Mouse (Mus musculus) frontal cortex, postnatal 14 days (tissue): ENCODE data around the gene Fxyd6.
A peak's percentile ranks its signal among the peaks of the same experiment; 100 is the strongest.

Experiments
- DNase-seq, 2 experiments: peaks; one replicate each; pipeline ENCODE4 v3.0.0; 2022; ENCODE audit warnings: low spot score in 2 of 2

Fxyd6 gene

DNA sequence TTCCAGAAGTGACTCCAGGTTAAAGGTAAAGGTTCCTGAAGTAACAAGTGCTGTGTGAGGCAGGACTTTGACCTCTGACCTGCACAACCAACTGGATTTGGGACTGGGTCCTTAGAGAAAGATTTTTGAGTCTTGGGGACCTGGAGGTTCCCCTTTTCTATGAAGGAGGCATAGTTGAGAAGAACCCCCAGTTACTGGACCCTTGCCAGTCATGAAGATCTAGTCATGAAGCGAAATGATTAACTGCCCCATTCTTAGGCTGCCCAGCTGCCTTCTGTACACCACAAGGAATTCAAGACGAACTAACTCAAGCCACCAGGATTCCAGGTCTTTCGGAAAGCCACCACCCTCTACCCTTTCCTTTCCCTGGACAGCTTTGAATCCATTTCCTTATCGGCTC lies 6.4 kb downstream of the Fxyd6 start:
- DNase-seq, result no peak

DNA sequence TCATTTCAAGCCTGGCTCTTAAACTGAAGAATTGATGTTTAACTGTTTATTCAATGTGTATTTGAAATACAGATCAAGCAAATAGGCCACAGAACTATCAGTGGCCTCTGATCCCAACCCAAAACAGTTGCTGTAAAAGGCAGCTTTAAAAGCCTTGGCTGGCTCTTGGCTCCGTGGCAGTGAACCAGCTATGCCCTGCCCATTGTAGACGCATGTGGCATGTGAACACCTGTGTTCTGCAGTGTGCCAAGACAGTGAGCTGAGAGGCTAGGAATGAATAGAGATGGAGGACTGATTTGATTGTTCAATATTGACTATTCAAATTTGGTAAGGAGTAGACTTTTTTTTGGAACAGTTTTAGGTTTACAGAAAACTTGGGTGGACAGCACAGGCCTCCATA lies 6.9 kb downstream of the Fxyd6 start:
- no peak for DNase-seq

DNA sequence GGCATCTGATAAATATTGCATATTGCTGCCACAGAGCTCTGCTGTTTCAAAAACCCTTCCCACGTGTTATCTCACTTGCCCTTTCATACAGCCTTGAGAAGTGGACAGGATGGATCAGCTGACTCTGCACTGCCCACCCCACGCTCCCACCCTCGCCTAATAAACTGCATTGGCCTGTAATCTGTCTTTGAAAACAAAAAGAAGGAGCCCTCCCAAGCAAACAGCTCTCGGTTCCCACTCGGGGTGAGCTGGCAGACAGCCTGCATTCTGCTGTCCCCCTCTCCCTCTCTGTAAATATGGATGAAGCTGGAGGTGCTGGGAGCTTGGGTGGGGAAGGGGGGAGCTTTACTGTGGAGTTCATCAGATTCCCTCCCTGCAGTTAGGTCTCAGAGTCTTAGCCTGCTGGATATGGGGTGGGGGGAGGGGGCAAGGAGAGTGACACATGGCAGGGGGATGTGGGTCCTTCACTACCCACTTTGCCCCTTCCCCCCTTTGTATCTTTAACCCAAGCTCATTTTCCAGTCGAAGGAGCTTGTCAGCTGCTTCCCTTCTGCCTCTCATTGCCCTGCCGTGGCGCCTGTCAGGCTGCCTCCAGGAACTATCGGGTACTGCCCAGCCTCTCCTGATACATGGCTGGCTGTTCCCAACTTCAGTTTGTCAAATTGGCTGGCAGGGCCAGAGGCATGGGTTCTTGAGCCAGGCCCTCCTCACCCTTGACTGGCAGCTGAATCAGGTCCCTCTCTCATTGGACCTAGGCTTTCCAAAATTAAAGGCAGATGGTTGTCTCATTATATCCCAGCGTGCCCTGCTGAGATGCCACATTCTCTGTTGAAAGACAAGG lies 10.6 kb downstream of the Fxyd6 start:
- DNase-seq, result no peak

DNA sequence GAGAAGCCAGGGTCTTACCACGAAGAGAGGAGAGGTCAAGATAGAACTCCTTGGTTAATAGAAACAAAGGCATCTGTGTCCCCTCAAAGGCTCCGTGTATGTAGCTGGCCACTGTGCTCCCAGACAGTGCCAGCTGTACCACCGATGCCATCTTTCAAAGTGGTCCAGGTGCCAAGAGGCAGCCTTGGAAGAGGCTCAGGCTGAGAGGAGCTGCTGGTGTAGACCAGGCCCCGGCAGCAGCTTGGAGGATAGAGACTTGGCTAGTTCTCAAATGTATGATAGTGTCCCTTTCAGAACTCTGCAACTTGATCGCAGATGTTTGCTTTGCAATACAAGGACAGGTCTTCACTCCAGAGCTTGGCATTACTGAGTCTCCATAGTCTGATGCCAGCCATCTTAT lies 12.4 kb downstream of the Fxyd6 start:
- peak in 1 of 2 experiments; percentile 37 for DNase-seq

DNA sequence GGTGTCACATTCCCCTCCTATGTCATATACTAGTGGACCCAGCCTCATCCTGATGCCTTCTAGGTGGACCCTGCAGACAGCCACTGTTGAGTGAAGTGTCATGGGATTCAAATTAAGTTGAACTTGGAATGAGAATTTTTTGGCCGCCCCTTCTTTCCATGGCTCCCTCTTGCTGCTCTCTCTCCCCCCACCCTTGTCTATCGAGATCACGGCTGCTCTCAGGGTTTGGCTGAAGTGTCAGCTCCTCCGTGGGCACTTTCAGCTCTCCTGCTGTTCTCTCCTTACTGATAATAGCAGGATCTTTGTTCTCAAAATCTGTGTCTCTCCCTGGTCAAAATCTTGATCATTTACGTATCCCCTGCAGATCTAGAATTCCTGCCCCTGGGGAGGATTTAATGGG lies 12.8 kb downstream of the Fxyd6 start:
- DNase-seq, result no peak

DNA sequence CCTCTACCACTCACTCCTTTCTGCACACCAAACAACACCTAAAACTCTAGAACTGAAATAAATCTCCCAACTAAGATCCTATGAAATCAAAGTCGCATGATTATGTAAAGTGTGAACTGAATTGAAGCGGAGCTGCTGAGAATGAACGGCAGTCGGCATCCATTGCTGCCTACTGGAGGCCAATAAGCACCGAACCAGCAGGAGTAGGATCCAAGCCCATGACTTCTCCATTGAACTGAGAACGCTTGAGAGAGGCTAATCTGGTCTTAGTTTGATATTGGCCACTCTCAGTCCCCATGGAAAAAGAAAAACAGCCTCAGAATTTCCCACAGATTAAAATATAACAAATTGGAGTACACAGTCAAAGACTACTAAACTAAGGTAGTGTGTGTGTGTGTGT lies 13.9 kb downstream of the Fxyd6 start:
- DNase-seq, result no peak

DNA sequence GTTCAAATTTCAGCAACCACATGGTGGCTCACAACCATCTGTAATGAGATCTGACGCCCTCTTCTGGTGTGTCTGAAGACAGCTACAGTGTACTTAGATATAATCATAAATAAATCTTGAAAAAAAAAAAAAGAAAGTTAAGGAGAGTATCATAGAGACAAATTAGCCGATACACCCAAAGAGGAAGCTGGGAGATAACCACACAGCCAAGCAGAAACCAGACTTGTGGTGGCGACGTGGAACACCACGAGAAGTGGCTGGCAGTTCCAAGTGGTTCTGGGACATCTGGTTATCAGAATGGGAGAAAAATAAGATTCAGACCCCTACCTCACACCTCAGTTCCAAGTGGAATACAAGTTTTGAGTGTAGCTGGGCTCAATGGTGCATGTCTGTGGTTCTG lies 16.7 kb downstream of the Fxyd6 start:
- DNase-seq, result no peak

DNA sequence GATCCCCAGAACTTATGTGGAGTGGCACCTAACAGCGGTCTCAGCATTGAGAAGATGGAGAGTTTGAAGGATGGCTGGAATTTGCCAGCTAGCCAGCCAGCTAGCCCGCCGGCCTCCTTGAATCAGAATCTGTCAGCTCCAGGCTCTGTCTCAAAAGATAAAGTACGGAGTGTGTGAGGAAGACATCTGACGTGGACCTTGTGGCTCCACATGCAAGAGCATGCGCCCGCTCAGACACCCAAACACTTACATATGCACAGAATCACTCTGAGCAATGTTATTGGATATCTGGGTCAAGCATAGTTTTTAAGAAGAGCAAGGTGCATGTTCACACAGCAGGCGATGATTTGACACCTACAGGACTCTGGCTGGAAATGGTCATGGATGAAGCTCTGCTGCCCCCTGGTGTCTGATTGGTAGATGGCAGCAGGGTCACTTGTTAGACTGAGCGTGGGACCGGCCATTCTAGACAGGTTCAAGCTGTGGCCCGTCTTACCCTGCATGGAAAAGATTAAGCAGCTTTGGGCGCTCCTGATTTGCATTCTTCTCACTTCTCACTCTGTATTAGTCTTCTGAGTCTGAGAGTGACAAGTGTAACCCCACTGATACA lies 18.5 kb downstream of the Fxyd6 start:
- DNase-seq, result peak; percentile 75 to 86

DNA sequence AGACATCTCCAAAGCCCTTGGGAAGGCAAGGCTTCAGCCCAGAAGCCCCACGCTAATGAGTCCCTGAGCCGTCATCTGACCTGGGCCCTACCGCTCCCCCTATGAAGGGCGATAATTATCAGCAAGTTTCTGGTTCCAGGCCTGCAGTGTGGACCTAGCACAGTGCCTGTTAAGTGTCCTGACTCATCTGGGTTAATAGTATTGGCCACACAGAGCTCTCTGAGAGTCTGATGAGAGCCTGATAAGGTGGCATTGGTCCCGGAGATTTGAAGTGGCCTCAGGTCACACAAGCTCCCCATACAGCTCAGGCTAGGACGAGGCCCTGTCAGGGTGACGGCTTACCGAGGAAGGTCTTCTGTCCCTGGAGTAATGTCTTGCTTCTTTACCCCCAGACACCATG lies 19.6 kb downstream of the Fxyd6 start:
- DNase-seq, result no peak

DNA sequence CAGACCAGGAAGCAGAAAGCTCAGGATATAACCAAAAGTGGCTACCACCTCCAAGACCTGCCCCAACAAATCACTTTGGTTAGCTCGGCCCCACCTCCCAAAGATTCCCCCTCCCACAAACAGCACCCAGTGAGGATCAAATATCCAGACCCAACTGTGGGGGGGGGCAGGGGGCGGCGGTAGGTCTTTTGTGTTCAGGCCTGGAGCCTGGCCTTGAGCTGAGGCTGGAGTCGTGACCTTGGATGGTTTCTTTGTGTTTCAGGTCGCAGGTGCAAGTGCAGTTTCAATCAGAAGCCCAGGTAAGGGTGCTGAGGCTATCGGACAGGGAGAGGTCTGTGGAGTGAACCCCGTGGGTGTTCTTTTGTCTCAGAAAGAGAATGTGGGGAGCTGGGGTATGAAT lies 21.3 kb downstream of the Fxyd6 start:
- DNase-seq, result no peak

DNA sequence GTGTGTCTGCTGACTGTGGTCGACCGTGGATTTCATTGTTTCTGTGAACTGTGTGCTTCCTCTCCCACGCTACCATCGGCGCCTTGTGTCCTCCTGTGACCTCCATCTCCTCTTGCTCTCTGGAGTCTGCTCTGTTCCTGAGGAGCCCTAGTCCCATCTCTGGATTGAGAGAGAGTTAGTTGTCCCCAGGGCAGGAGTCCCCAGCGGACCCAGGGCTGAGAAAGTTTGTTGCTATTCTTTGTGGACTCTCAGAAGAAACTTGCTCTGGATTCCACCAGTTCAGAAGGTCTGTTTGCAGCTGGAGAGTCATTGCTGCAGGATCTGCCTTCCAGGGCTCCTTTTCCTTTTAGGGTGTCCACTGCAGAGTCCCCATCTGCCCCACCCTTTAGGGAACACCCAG lies 25.2 kb downstream of the Fxyd6 start:
- DNase-seq, result no peak

DNA sequence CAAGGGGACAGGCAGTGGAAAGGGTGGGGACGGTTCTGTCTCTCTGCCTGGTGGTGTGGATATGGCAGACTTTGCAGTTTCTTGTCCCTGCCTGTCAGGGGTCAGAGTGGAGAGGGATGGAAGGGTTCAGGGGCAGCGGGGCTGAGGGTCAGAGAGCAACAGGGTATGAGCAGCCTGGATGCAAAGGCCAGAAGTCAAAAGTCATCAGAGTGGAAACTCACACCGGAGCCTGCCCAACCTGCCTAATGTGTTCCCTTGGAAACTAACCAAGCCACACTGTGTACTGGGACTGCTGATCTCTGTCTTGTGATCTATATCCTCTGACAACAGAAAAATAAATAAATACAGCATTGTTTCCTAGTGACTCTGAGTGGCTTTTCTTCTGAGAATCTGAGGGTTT lies 25.8 kb downstream of the Fxyd6 start:
- no peak for DNase-seq

DNA sequence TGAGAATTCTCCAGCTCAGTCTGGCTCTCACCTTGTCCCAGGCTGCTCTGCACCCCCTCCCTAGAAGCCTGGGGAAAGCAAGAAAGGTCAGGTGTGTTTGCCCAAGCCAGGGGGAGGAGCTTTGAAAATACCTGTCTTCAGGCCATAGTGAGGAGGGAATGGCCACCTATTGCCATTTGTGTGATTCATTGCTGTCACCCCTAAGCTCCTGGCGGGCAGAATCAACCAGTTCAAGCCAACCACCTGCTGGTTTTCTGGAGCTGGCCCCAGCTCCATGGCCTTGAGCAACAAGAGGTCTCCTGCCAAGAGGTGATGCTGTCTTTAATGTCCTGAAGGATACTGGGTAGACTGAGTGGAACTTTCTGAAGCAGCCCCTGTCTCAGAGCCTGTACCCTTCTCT lies 28.4 kb downstream of the Fxyd6 start:
- DNase-seq, result no peak

DNA sequence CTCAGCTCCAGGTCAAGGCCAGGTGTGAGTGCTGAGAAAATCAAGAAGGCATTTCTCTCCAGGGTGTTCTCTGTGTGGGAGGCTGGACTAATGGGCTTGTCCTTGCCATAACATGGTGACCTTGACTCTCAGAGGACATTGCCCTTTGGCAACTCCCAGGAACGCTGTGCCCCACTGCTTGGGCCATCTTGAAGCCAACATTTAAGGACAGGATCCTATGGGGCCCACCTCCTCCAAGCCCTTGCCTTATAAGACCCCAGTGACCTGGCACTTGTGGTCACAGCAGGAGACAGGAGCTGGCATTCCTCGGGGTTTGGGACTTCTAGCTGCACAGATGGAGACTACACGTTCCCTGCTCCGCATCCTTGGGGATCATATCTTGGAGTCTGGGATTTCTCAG lies 29.4 kb downstream of the Fxyd6 start, which contains the start of gene Fxyd2:
Gene Fxyd2 (plus strand): TSS at position 236 of the 400 bp plus-strand sequence.
- no peak for DNase-seq

DNA sequence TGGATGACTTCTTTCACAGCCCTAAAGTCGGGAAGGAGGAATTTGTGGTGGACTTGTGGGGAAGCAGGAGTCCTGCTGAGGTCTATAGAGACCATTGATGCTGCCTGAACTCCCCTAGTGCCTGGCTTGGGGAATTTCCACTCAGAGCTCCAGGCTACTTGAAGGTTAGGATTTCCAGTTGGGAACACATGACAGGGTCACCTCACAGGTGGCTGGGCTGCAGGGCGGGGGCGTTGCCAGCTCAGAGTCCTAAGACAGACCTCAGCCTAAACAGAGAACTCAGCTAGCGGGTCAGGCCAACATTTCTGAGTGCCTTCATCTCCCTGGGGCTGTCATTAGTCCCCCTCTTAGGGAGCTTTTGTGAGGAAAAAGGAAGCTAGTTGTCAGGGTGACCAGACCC lies 31.9 kb downstream of the Fxyd6 start:
- DNase-seq, result no peak

DNA sequence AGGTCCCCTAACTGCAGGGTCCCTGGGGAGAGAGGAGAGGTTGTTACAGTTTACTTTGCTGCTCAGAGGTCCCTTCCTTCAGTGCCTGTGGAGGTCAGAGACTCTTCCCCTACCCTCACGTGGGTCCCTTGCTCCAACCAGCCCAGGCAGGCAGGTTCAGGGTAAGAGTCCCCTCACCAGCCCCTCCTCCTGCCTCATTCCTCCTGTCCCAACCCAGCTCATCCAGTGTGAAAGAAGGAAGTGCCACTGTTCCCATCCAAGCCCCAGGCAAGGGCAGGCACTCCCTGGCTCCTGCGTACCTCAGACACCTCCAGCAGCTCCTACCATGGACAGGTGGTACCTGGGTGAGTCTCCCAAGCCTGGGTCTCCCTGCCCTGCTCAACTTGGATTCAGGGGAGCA lies 33.0 kb downstream of the Fxyd6 start:
- DNase-seq, result no peak

DNA sequence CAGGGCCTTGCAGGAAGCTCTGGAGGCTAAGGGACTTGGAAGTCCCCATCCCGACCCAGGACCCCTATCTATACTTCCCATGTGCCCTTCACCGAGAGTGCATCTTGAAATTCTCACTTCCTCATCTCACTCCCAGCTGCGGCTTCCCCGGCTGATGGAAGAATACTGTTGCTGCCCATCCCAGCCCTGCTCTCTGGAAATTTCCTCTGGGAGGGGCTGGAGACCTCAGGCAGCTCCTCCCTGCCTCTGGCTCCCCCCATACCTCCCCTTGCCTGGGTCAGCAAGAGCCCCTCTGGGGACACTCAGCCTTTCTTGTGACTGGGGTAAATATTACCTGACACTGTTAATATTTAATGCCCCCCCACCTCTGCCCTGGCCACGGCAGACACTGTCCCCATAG lies 35.7 kb downstream of the Fxyd6 start:
- DNase-seq, result no peak

DNA sequence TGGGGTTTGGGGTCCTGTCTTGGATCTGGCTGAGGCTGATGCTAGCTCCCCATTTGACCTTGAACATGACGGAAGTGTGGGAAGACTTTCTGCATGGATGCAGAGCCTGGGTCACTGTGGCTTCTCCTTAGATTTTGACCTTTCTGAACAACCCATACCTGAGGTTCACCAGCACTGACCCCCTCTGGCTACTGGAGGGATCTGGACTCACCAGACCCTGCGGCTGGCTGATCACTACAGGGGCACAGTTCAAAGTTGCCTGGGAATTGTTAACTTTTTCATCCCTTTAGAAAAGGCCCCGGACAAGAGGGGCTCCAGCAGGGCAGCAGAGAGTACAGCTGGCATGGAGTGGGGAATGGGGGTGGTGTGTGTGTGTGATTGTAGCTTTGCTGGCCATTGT lies 36.8 kb downstream of the Fxyd6 start:
- no peak for DNase-seq

DNA sequence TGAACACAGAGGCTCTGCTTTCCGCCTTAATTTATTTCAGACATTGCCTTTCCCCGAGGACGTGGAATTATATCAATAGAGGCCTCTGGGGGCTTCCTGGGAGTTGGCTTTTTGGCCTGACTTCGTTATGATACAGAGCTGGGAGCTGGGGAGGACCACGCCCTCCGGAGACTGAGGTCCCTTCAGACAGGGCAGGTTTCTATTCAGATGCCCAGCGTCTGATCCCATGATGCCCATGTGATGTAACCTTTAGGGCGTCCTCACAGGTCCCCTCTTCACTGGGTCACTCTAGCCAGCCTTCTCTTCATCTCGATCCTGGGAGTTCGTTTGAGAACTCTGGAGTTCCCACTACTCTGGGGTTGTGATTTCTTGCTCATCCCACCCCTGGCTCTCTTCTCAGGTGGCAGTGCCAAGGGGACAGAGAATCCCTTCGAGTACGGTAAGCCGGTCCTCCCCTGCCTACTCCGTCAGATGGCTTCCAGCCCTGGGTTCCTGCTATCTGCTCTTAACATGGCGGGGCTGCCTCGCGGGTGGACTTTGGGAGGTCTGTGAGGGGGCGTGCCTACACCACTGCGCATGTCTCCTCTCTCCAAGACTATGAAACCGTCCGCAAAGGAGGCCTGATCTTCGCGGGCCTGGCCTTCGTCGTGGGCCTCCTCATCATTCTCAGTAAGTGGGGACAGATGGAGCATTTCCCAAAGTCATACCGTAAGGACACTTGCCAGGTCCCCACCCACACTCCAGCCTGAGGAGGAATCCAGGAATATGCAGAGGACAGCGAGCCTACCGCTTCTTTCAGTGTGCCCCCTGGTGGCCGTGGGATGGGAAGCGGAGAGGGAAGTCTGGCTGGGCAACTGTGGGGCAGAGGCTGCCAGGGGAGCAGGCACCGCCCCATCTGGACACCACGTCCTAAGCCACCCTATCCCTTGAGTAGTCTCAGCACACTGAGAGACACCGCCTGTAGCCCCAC lies 38.0 kb downstream of the Fxyd6 start:
- peak; percentile 60 to 76 for DNase-seq

DNA sequence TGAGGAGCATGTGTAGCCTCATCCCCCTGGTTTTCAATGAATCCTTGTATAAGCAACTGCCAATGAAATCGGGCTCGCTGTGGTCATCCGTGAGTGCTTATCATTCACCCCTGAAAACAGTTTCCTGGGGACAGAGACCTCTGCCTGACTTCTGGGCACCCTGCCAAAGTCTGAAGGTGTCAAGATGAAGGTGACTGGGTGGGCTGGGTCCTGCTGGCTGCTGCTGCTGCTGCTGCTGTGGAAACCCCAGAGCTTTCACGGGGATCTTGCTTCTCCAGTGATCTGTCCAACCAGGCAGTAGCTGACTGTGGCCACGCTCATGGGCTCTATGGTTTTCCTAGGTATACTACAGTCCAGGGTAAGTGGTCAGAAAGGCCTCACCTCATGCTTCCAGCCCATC lies 40.2 kb downstream of the Fxyd6 start:
- no peak for DNase-seq

DNA sequence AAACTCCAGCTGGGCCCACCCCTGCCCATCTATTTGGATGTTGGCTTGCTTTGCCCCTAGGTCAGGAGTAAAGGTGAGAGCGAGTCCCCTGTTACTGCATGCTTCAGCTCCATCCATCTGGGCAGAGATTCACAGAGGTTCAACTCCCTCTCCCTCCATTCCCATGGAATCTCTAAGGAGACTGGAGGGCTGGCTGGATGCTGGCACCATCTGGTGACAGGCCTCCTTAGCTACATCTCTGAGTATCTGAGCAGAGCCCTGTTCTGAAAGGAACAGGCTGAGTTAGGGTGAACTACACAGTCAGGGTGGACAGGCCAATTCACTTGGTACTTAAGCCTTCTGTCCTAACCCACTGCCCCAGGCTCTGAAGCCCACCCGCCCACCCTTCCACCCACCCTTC lies 40.6 kb downstream of the Fxyd6 start:
- no peak for DNase-seq

DNA sequence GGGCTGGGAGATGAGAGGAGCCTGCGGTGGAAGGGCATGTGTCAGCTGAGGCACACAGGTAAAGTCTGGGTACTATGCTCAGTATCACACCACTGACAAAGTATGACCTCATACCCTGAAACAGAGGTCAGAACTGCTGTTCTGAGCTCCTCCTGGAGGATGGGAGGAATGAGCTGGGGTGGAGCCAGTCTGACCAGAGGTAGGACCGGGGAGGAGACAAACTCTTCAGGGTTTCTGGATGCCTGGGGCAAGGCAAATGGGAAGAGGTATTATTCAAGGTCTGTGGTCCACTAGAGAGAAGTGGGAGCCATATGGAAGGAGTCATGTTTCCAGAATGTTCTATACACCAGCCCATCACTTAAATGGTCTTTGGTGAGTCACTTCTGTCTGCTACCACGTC lies 41.1 kb downstream of the Fxyd6 start:
- DNase-seq, result no peak
